Mouse (Mus musculus) forebrain, embryonic 11.5 days (tissue): ENCODE measurements around the gene Smim14. TPM values are rescaled to one million over a fixed set of nuclear protein-coding genes. Genes with fewer than 3 reads are reported as not detected.
"Not testable (repeated sequence)": the region's sequence is repeated elsewhere in the genome, so short reads cannot be mapped to it uniquely, and the experiment has no call there.

Experiments
- ATAC-seq: fragments of 200-750 bp; cut with Nextera tagmentation; replicated peaks from 2 replicates; pipeline ENCODE4 v1.8.0; 2017; ENCODE audit warnings: moderate TSS enrichment; ENCODE audit not compliant: low FRiP score
- DNase-seq: peaks from one replicate; pipeline ENCODE4 v3.0.0-alpha.2; 2017; ENCODE audit warnings: low spot score
- H3K27ac ChIP-seq: fragments of 300-500 bp; sonication (generic); 2 replicates; pipeline ENCODE4 v1.5.1; 2014; ENCODE audit warnings: low read depth, low read length
- H3K27me3 ChIP-seq: fragments of 300-500 bp; sonication (generic); 2 replicates; pipeline ENCODE4 v1.6.1; 2014; ENCODE audit warnings: mild to moderate bottlenecking, low read length, mixed read lengths; ENCODE audit not compliant: control insufficient read depth, insufficient read depth
- H3K36me3 ChIP-seq: fragments of 300-500 bp; sonication (generic); 2 replicates; pipeline ENCODE4 v1.6.1; 2014; ENCODE audit warnings: mild to moderate bottlenecking, low read length, moderate library complexity, mixed read lengths; ENCODE audit not compliant: control insufficient read depth, insufficient read depth
- H3K4me1 ChIP-seq: fragments of 300-500 bp; sonication (generic); replicated peaks from 2 replicates; pipeline ENCODE4 v1.6.1; 2014; ENCODE audit warnings: low read length, mixed read lengths; ENCODE audit not compliant: control insufficient read depth, insufficient read depth
- H3K4me2 ChIP-seq: fragments of 300-500 bp; sonication (generic); 2 replicates; pipeline ENCODE4 v1.6.1; 2014; ENCODE audit warnings: low read depth, mild to moderate bottlenecking, low read length, moderate library complexity, mixed read lengths; ENCODE audit not compliant: severe bottlenecking
- H3K4me3 ChIP-seq: fragments of 300-500 bp; sonication (generic); 2 replicates; pipeline ENCODE4 v1.5.1; 2014; ENCODE audit warnings: low read depth, low read length
- H3K9ac ChIP-seq: fragments of 300-500 bp; sonication (generic); 2 replicates; pipeline ENCODE4 v1.6.1; 2014; ENCODE audit warnings: low read length
- H3K9me3 ChIP-seq: fragments of 300-500 bp; sonication (generic); 2 replicates; pipeline ENCODE4 v1.6.1; 2016; ENCODE audit warnings: low read length, mixed read lengths; ENCODE audit not compliant: control insufficient read depth
- WGBS: fragments of 180-500 bp; shearing (Covaris S2); extraction: QIAGEN DNeasy Blood & Tissue Kit; methylation state at CpG from one replicate; pipeline ENCODE4 v1.1.7; 2014; 5-methylcytosine and 5-hydroxymethylcytosine counted together
- polyA plus RNA-seq: library from polyadenylated mRNA; unstranded; fragments of >200 nt; fragmentation: Nextera tagmentation; extraction: Ambion mirVana; gene quantifications from 2 replicates; pipeline ENCODE4 v1.2.1, GENCODE M21; 2014

Gene Smim14
- polyA plus RNA-seq, 1 experiment from 2014 or later: 71.9 TPM

DNA sequence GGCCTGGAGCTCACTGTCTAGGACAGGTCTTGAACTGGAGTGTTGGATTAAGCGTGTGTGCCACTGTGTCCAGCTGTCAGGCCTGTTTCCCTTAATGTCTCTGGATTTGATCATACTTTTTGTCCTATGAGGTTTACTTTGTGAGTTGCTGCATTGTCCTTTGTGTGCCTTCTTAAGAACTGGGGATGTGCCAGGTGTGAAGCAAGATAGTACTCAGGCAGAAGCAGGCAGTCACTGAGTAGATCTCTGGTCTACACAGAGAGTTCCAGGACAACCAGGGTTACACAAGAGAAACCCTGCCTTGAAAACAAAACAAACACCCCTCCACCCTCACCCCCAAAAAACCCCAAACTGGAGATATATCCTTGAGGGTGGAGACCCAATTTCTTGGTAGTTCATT is 12.7 kb upstream of the Smim14 start:
- DNase-seq: no peak
- Histone ChIP-seq H3K4me3 (no peak overlapping the region), H3K27ac (no peak overlapping the region), H3K4me1 (no peaks in the 10 kb centered on the region), H3K4me2 (no peak overlapping the region), H3K9ac (no peak overlapping the region), H3K27me3 (no peaks in the 10 kb centered on the region), H3K9me3 (no peaks in the 10 kb centered on the region), H3K36me3 (no peaks in the 10 kb centered on the region; the same call in 1 of the 2 replicates)
- no peak for ATAC-seq
- WGBS: 96% methylated on average over 1 of the region's 1 CpGs

GRCm38 (mm10) chr5:65544616-65545015 is 7.6 kb upstream of the Smim14 start:
- ATAC-seq (no peak), DNase-seq (no peak)
- no peaks in the 10 kb centered on the region for H3K9me3 ChIP-seq
- H3K9ac ChIP-seq: no peak overlapping the region
- H3K4me1 ChIP-seq: no peaks in the 10 kb centered on the region
- no peaks in the 10 kb centered on the region for H3K27me3 ChIP-seq
- no peak overlapping the region for H3K4me3 ChIP-seq
- 90% methylated on average over 2 of the region's 2 CpGs for WGBS
- H3K4me2 ChIP-seq: no peak overlapping the region
- no peaks in the 10 kb centered on the region; the same call in 1 of the 2 replicates for H3K36me3 ChIP-seq
- no peak overlapping the region for H3K27ac ChIP-seq

DNA sequence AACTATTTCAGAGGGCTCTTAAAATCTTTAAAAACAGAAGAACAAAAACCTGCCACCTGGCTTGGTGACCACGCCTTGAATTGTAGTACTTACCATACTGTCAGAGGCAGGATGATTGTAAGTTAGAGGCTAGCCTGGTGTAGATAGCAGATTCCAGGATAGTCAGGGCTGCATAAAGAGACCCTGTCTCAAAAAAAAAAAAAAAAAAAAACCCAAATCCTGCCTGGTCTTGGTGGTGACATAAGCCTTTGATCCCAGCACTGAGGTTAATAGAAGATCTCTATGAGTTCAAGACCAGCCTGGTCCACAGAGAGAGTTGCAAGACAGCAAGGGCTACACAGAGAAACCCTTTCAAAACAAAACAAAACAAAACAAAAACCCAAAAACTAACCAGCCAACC is 6.5 kb upstream of the Smim14 start:
- WGBS: 94% methylated on average over 1 of the region's 1 CpGs
- no peak overlapping the region for H3K4me3 ChIP-seq
- ATAC-seq: no peak

DNA sequence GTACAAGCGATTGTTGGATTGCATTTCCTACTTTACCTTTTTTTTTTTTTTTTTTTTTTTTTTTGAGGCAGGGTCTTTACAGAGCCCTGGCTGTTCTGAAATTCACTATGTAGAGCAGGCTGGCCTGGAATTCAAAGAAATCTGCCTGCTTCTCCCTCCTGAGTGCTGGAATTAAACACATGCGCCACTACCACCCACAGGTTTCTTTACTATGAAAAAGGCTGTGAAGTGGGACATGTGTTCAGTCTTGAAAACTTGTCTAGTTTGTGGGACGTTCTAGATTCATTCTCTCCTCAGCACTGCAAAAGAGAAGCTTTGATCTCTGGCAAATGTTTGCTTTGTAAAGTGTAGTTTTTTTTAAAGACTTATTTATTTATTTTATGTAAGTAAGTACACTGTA is 4.9 kb upstream of the Smim14 start:
- Histone ChIP-seq H3K4me3 (no peak overlapping the region), H3K9ac (no peak overlapping the region)
- 85% methylated on average over 3 of the region's 3 CpGs for WGBS

More for the DNA sequence above, 6.5 kb upstream of the Smim14 start:
- Histone ChIP-seq H3K9me3 (no peaks in the 10 kb centered on the region), H3K4me1 (no peaks in the 10 kb centered on the region; the same call in 1 of the 2 replicates), H3K9ac (no peak overlapping the region), H3K4me2 (no peak overlapping the region), H3K27ac (no peak overlapping the region), H3K36me3 (no peaks in the 10 kb centered on the region; the same call in 1 of the 2 replicates), H3K27me3 (no peaks in the 10 kb centered on the region)
- DNase-seq: no peak

DNA sequence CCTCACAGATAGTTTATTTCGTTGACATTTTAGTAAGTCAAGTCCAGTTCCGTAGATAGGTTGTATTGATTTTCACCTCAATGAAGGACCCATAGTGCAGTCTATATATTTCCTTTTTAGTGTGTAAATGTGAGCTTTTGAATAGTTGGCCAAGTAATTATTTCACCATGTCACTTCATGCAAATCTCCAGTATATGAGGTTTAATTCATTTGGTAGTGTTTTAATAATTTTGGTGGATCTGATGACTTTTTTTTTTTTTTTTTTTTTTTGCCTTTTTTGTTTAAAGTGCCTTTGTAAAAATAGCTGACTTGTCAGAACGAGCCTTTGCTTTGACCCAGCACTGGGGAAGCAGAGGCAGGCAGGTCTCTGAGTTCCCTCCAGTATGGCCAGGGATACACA is 2.8 kb upstream of the Smim14 start:
- H3K4me2 ChIP-seq: no peak overlapping the region
- no peak overlapping the region for H3K9ac ChIP-seq
- WGBS: 90% methylated on average over 3 of the region's 3 CpGs
- ATAC-seq: no peak
- H3K9me3 ChIP-seq: no peaks in the 10 kb centered on the region
- no peak for DNase-seq
- H3K4me1 ChIP-seq: no peaks in the 10 kb centered on the region; the same call in 1 of the 2 replicates
- no peaks in the 10 kb centered on the region for H3K27me3 ChIP-seq
- no peak overlapping the region for H3K4me3 ChIP-seq
- no peak overlapping the region for H3K27ac ChIP-seq
- no peaks in the 10 kb centered on the region for H3K36me3 ChIP-seq

More for the DNA sequence above, 4.9 kb upstream of the Smim14 start:
- Histone ChIP-seq H3K27me3 (no peaks in the 10 kb centered on the region), H3K27ac (no peak overlapping the region), H3K9me3 (no peaks in the 10 kb centered on the region), H3K4me2 (no peak overlapping the region), H3K36me3 (no peaks in the 10 kb centered on the region), H3K4me1 (no peaks in the 10 kb centered on the region; the same call in 1 of the 2 replicates)
- no peak for DNase-seq
- no peak for ATAC-seq

GRCm38 (mm10) chr5:65538829-65539228 is 1.8 kb upstream of the Smim14 start:
- ATAC-seq (no peak), DNase-seq (no peak)
- Histone ChIP-seq H3K27me3 (no peaks in the 10 kb centered on the region), H3K9ac (no peak overlapping the region), H3K4me2 (peak overlapping the region; percentile 43), H3K27ac (no peak overlapping the region), H3K9me3 (no peaks in the 10 kb centered on the region), H3K36me3 (no peaks in the 10 kb centered on the region), H3K4me3 (peak overlapping the region; percentile 13; the same call in 1 of the 2 replicates), H3K4me1 (no peaks in the 10 kb centered on the region; the same call in 1 of the 2 replicates)
- 27% methylated on average over 4 of the region's 4 CpGs for WGBS

- peak overlapping the region; percentile 98 for H3K9ac ChIP-seq
- peak overlapping the region; percentile 62 for H3K4me2 ChIP-seq
- 2% methylated on average over 4 of the region's 4 CpGs for WGBS
- no peak for ATAC-seq
- no peaks in the 10 kb centered on the region for H3K27me3 ChIP-seq
- no peaks in the 10 kb centered on the region; the same call in 1 of the 2 replicates for H3K4me1 ChIP-seq
- peak overlapping the region; percentile 99 for H3K27ac ChIP-seq
- H3K36me3 ChIP-seq: no peaks in the 10 kb centered on the region
- no peaks in the 10 kb centered on the region for H3K9me3 ChIP-seq
- peak overlapping the region; percentile 94 for H3K4me3 ChIP-seq
- DNase-seq: no peak
These were observed 1.1 kb upstream of the Smim14 start for GRCm38 (mm10) chr5:65538121-65538520.

DNA sequence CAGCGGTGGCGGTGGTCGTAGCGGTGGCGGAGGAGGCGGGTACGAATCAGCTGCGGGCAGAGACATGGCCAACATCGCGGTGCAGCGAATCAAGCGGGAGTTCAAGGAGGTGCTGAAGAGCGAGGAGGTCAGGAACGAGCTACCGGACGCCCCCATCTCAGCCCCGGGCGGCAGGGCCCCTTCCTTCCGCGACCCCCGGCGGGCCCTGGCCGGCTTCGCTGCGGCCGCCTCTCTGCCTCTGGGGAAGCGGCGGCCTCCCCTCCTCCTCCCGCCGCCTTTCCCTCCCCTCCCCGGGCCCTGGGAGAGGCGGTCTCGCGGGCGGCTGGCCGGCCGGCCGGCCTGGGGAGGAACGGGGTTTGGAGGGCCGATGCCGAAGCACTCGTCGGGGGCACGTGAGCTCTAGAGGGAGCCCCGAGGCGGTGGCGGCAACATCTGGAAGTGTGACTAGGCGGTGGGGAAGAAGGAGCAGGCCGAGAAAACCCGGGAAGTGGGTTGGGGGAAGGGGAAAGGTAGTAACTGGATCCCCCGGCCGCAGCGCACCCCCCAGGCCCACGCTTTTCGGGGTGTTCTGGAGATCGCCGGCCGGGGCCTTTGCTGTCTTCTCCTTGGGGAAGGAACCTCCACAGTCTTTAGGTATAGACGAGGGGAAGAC is 562 bp upstream of the Smim14 start:
- H3K4me2 ChIP-seq: peak overlapping the region; percentile 62
- peak overlapping the region; percentile 99 for H3K27ac ChIP-seq
- DNase-seq: peak; percentile 86
- ATAC-seq: peak; percentile 73
- H3K9me3 ChIP-seq: no peaks in the 10 kb centered on the region
- peak overlapping the region; percentile 94 for H3K4me3 ChIP-seq
- H3K9ac ChIP-seq: peak overlapping the region; percentile 98
- H3K4me1 ChIP-seq: no peaks in the 10 kb centered on the region; the same call in 1 of the 2 replicates
- H3K36me3 ChIP-seq: no peaks in the 10 kb centered on the region
- WGBS: under 1% methylated on average over 55 of the region's 59 CpGs
- no peaks in the 10 kb centered on the region for H3K27me3 ChIP-seq

DNA sequence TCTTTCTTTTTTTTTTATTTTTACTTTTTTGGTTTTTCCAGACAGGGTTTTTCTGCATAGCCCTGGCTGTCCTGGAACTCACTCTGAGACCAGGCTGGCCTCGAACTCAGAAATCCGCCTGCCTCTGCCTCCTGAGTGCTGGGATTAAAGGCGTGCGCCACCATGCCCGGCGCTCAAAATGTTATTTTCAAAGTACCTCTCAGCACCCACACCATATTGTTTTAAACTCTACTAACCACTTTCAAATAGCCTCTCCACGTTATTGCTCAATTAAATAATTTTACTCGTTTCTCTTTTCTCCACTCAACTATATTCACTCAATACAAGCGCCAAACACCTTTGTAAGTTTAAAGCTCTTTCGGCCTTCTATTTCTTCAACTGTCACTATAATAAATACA is 917 bp downstream of the Smim14 start:
- ATAC-seq, H3K4me1 ChIP-seq, H3K9me3 ChIP-seq, DNase-seq, H3K27ac ChIP-seq, H3K27me3 ChIP-seq, H3K36me3 ChIP-seq: not testable (repeated sequence)
- 88% methylated on average over 10 of the region's 10 CpGs for WGBS
- Histone ChIP-seq H3K4me2 (peak overlapping the region; percentile 62), H3K4me3 (peak overlapping the region; percentile 94; the same call in 1 of the 2 replicates), H3K9ac (peak overlapping the region; percentile 98; the same call in 1 of the 2 replicates)
